Mouse (Mus musculus) megakaryocyte progenitor cell, adult 5-6 weeks (primary cell): ENCODE measurements at regions not wholly inside any gene's neighbourhood (a gene's known extent, or its start where the extent isn't known, plus 50 kb on each side); places are given as distances from the start of the nearest gene placed in this dataset.
"Not testable (repeated sequence)": the region's sequence is repeated elsewhere in the genome, so short reads cannot be mapped to it uniquely, and the experiment has no call there.

Experiments
- ATAC-seq: replicated peaks from 2 replicates; pipeline ENCODE4 v1.8.0; 2016; ENCODE audit warnings: mild to moderate bottlenecking, moderate TSS enrichment, inconsistent platforms; ENCODE audit not compliant: poor library complexity

- ATAC-seq: no peak
Observed at GRCm38 (mm10) chr17:50395669-50396068, 102.2 kb upstream of the Dazl start.

- no peak for ATAC-seq
Observed at GRCm38 (mm10) chr17:50397324-50397723, 103.9 kb upstream of the Dazl start.

GRCm38 (mm10) chr17:50407249-50407990, 101.8 kb upstream of the Plcl2 start:
- ATAC-seq: no peak

GRCm38 (mm10) chr17:50408581-50408980, 100.6 kb upstream of the Plcl2 start:
- ATAC-seq: no peak

- 0 out of 2 replicates have a peak, but pooled peaks have one; percentile 15 for ATAC-seq
Observed at GRCm38 (mm10) chr17:50409271-50409670, 99.9 kb upstream of the Plcl2 start.

- peak; percentile 88 for ATAC-seq
Observed at GRCm38 (mm10) chr17:50409895-50410294, 99.3 kb upstream of the Plcl2 start.

GRCm38 (mm10) chr17:50410296-50410695, 98.9 kb upstream of the Plcl2 start:
- ATAC-seq: no peak

- ATAC-seq: no peak
Observed at GRCm38 (mm10) chr17:50412446-50412845, 96.8 kb upstream of the Plcl2 start.

- no peak for ATAC-seq
Observed at GRCm38 (mm10) chr17:50413916-50414315, 95.3 kb upstream of the Plcl2 start.

- peak; percentile 78 for ATAC-seq
Observed at GRCm38 (mm10) chr17:50415331-50416005, 93.7 kb upstream of the Plcl2 start.

GRCm38 (mm10) chr17:50416119-50416518, 93.1 kb upstream of the Plcl2 start:
- peak; percentile 69 for ATAC-seq

GRCm38 (mm10) chr17:50416538-50417113, 92.6 kb upstream of the Plcl2 start:
- ATAC-seq: no peak

- no peak for ATAC-seq
Observed at GRCm38 (mm10) chr17:50418863-50419383, 90.3 kb upstream of the Plcl2 start.

GRCm38 (mm10) chr17:50419551-50419950, 89.7 kb upstream of the Plcl2 start:
- not testable (repeated sequence) for ATAC-seq

GRCm38 (mm10) chr17:50419966-50420365, 89.2 kb upstream of the Plcl2 start:
- ATAC-seq: peak; percentile 51

GRCm38 (mm10) chr17:50420690-50421089, 88.5 kb upstream of the Plcl2 start:
- no peak for ATAC-seq

GRCm38 (mm10) chr17:50421476-50421875, 87.7 kb upstream of the Plcl2 start:
- no peak for ATAC-seq

- ATAC-seq: peak; percentile 96
Observed at GRCm38 (mm10) chr17:50425110-50425509, 84.1 kb upstream of the Plcl2 start.

- ATAC-seq: peak; percentile 49
Observed at GRCm38 (mm10) chr17:50425531-50425930, 83.7 kb upstream of the Plcl2 start.

GRCm38 (mm10) chr17:50426146-50426545, 83.1 kb upstream of the Plcl2 start:
- ATAC-seq: no peak

GRCm38 (mm10) chr17:50427331-50428003, 81.7 kb upstream of the Plcl2 start:
- ATAC-seq: no peak
